Mouse (Mus musculus): ENCODE measurements around the gene Lad1. TPM values are rescaled to one million over a fixed set of nuclear protein-coding genes. Genes with fewer than 3 reads are reported as not detected.
A peak's percentile ranks its signal among the peaks of the same experiment; 100 is the strongest.

The Lad1 gene
- polyA plus RNA-seq, 1 experiment from 2014 or later = 4.8 TPM

- H3K9me3 ChIP-seq (ENCODE audit: control insufficient read depth, low read length) = no peaks in the 10 kb centered on the region
- 0 out of 2 replicates have a peak, but pooled peaks have one; percentile 11 for ATAC-seq (ENCODE audit: insufficient number of reproducible peaks, insufficient read depth, low FRiP score, low read depth)
- H3K27ac ChIP-seq (replicated peaks in 1 of 2; ENCODE audit: control insufficient read depth in 1 of 2, insufficient read depth in 1 of 2, low read depth in 2 of 2, low read length in 2 of 2) = peak overlapping the region; percentile 93 to 96
- peak overlapping the region; percentile 78 for H3K9ac ChIP-seq (ENCODE audit: low read length)
- peak overlapping the region; percentile 79 for H3K4me2 ChIP-seq (ENCODE audit: low read length)
- WGBS = 8% methylated on average over 26 of the region's 27 CpGs
- no peaks in the 10 kb centered on the region for H3K27me3 ChIP-seq (ENCODE audit: control insufficient read depth, insufficient read depth, low read length)
- H3K4me3 ChIP-seq (ENCODE audit: control insufficient read depth in 1 of 2, insufficient read depth in 1 of 2, low read depth in 1 of 2, low read length in 2 of 2) = peak overlapping the region; percentile 32 to 35
- H3K36me3 ChIP-seq (ENCODE audit: control insufficient read depth, insufficient read depth, low read length) = no peaks in the 10 kb centered on the region
- H3K4me1 ChIP-seq (ENCODE audit: control insufficient read depth in 2 of 2, insufficient read depth in 2 of 2, low read length in 2 of 2) = peaks cover 51 to 68% of the 10 kb centered on the region in 2 experiments
These were observed 24.8 kb upstream of the Lad1 start for GRCm38 (mm10) chr1:135793370-135794215.

GRCm38 (mm10) chr1:135794216-135795134 lies 23.9 kb upstream of the Lad1 start:
- H3K27me3 ChIP-seq (ENCODE audit: control insufficient read depth, insufficient read depth, low read length) = no peaks in the 10 kb centered on the region
- 4% methylated on average over 20 of the region's 20 CpGs for WGBS
- peak; percentile 67 for ATAC-seq (ENCODE audit: insufficient number of reproducible peaks, insufficient read depth, low FRiP score, low read depth)
- peaks cover 55 to 73% of the 10 kb centered on the region in 2 experiments for H3K4me1 ChIP-seq (ENCODE audit: control insufficient read depth in 2 of 2, insufficient read depth in 2 of 2, low read length in 2 of 2)
- H3K27ac ChIP-seq (replicated peaks in 1 of 2; ENCODE audit: control insufficient read depth in 1 of 2, insufficient read depth in 1 of 2, low read depth in 2 of 2, low read length in 2 of 2) = peak overlapping the region; percentile 93 to 96
- peak overlapping the region; percentile 79 for H3K4me2 ChIP-seq (ENCODE audit: low read length)
- no peaks in the 10 kb centered on the region for H3K9me3 ChIP-seq (ENCODE audit: control insufficient read depth, low read length)
- H3K9ac ChIP-seq (ENCODE audit: low read length) = peak overlapping the region; percentile 78
- H3K4me3 ChIP-seq (ENCODE audit: control insufficient read depth in 1 of 2, insufficient read depth in 1 of 2, low read depth in 1 of 2, low read length in 2 of 2) = peak overlapping the region; percentile 32 to 35
- H3K36me3 ChIP-seq (ENCODE audit: control insufficient read depth, insufficient read depth, low read length) = no peaks in the 10 kb centered on the region

GRCm38 (mm10) chr1:135798492-135798891 lies 19.9 kb upstream of the Lad1 start:
- Histone ChIP-seq H3K4me1 (ENCODE audit: control insufficient read depth in 2 of 2, insufficient read depth in 2 of 2, low read length in 2 of 2) (peaks cover 64 to 79% of the 10 kb centered on the region in 2 experiments), H3K36me3 (ENCODE audit: control insufficient read depth, insufficient read depth, low read length) (peaks cover 27% of the 10 kb centered on the region), H3K4me2 (ENCODE audit: low read length) (peak overlapping the region; percentile 75), H3K4me3 (ENCODE audit: control insufficient read depth in 1 of 2, insufficient read depth in 1 of 2, low read depth in 1 of 2, low read length in 2 of 2) (no peak overlapping the region), H3K27ac (replicated peaks in 1 of 2; ENCODE audit: control insufficient read depth in 1 of 2, insufficient read depth in 1 of 2, low read depth in 2 of 2, low read length in 2 of 2) (peak overlapping the region; percentile 80 to 100), H3K9ac (ENCODE audit: low read length) (peak overlapping the region; percentile 97), H3K27me3 (ENCODE audit: control insufficient read depth, insufficient read depth, low read length) (no peaks in the 10 kb centered on the region), H3K9me3 (ENCODE audit: control insufficient read depth, low read length) (no peaks in the 10 kb centered on the region)
- WGBS = 24% methylated on average over 1 of the region's 1 CpGs
- no peak for ATAC-seq (ENCODE audit: insufficient number of reproducible peaks, insufficient read depth, low FRiP score, low read depth)

- Histone ChIP-seq H3K4me3 (ENCODE audit: control insufficient read depth in 1 of 2, insufficient read depth in 1 of 2, low read depth in 1 of 2, low read length in 2 of 2) (peak overlapping the region; percentile 62 to 63), H3K36me3 (ENCODE audit: control insufficient read depth, insufficient read depth, low read length) (peaks cover 33% of the 10 kb centered on the region), H3K4me2 (ENCODE audit: low read length) (peak overlapping the region; percentile 75), H3K27ac (replicated peaks in 1 of 2; ENCODE audit: control insufficient read depth in 1 of 2, insufficient read depth in 1 of 2, low read depth in 2 of 2, low read length in 2 of 2) (peak overlapping the region; percentile 100), H3K9ac (ENCODE audit: low read length) (peak overlapping the region; percentile 97), H3K9me3 (ENCODE audit: control insufficient read depth, low read length) (no peaks in the 10 kb centered on the region), H3K4me1 (ENCODE audit: control insufficient read depth in 2 of 2, insufficient read depth in 2 of 2, low read length in 2 of 2) (peaks cover 65 to 79% of the 10 kb centered on the region in 2 experiments), H3K27me3 (ENCODE audit: control insufficient read depth, insufficient read depth, low read length) (no peaks in the 10 kb centered on the region)
- peak; percentile 36 for ATAC-seq (ENCODE audit: insufficient number of reproducible peaks, insufficient read depth, low FRiP score, low read depth)
- 5% methylated on average over 8 of the region's 8 CpGs for WGBS
These were observed 19.2 kb upstream of the Lad1 start for GRCm38 (mm10) chr1:135799109-135799627.

- peak overlapping the region; percentile 97 for H3K9ac ChIP-seq (ENCODE audit: low read length)
- 6% methylated on average over 8 of the region's 8 CpGs for WGBS
- H3K4me1 ChIP-seq (ENCODE audit: control insufficient read depth in 2 of 2, insufficient read depth in 2 of 2, low read length in 2 of 2) = peaks cover 63 to 79% of the 10 kb centered on the region in 2 experiments
- peaks cover 45% of the 10 kb centered on the region for H3K36me3 ChIP-seq (ENCODE audit: control insufficient read depth, insufficient read depth, low read length)
- no peaks in the 10 kb centered on the region for H3K9me3 ChIP-seq (ENCODE audit: control insufficient read depth, low read length)
- peak; percentile 93 for ATAC-seq (ENCODE audit: insufficient number of reproducible peaks, insufficient read depth, low FRiP score, low read depth)
- H3K27me3 ChIP-seq (ENCODE audit: control insufficient read depth, insufficient read depth, low read length) = no peaks in the 10 kb centered on the region
- peak overlapping the region; percentile 100 for H3K27ac ChIP-seq (replicated peaks in 1 of 2; ENCODE audit: control insufficient read depth in 1 of 2, insufficient read depth in 1 of 2, low read depth in 2 of 2, low read length in 2 of 2)
- peak overlapping the region; percentile 62 to 63 for H3K4me3 ChIP-seq (ENCODE audit: control insufficient read depth in 1 of 2, insufficient read depth in 1 of 2, low read depth in 1 of 2, low read length in 2 of 2)
- H3K4me2 ChIP-seq (ENCODE audit: low read length) = peak overlapping the region; percentile 75
These were observed 18.0 kb upstream of the Lad1 start for GRCm38 (mm10) chr1:135800192-135800950.

GRCm38 (mm10) chr1:135807546-135807945 lies 10.9 kb upstream of the Lad1 start:
- peaks cover 91% of the 10 kb centered on the region for H3K36me3 ChIP-seq (ENCODE audit: control insufficient read depth, insufficient read depth, low read length)
- 41% methylated on average over 10 of the region's 10 CpGs for WGBS

More at GRCm38 (mm10) chr1:135807546-135807945, 10.9 kb upstream of the Lad1 start:
- Histone ChIP-seq H3K4me3 (ENCODE audit: control insufficient read depth in 1 of 2, insufficient read depth in 1 of 2, low read depth in 1 of 2, low read length in 2 of 2) (no peak overlapping the region), H3K9ac (ENCODE audit: low read length) (peak overlapping the region; percentile 59), H3K27me3 (ENCODE audit: control insufficient read depth, insufficient read depth, low read length) (no peaks in the 10 kb centered on the region), H3K27ac (replicated peaks in 1 of 2; ENCODE audit: control insufficient read depth in 1 of 2, insufficient read depth in 1 of 2, low read depth in 2 of 2, low read length in 2 of 2) (peak overlapping the region; percentile 17 to 58; a peak in 3 of 4 replicates), H3K4me2 (ENCODE audit: low read length) (peak overlapping the region; percentile 23), H3K4me1 (ENCODE audit: control insufficient read depth in 2 of 2, insufficient read depth in 2 of 2, low read length in 2 of 2) (peaks cover 37 to 62% of the 10 kb centered on the region in 2 experiments), H3K9me3 (ENCODE audit: control insufficient read depth, low read length) (no peaks in the 10 kb centered on the region)
- ATAC-seq (ENCODE audit: insufficient number of reproducible peaks, insufficient read depth, low FRiP score, low read depth) = no peak

All from heart, embryonic 14.5 days (tissue).